Mouse (Mus musculus): ENCODE data around the gene Fignl1. TPM values are rescaled to one million over a fixed set of nuclear protein-coding genes. Genes with fewer than 3 reads are reported as not detected.

Gene Fignl1
- 3.6 to 6.0 TPM (median 4.7 TPM) in 4 replicates for total RNA-seq (2023; ENCODE audit: inconsistent age)

GRCm38 (mm10) chr11:11808820-11809403 is at the start of gene Fignl1:
Gene Fignl1, minus strand, starts transcription at chr11:11808962.

Other genes starting within 250 kb of the Fignl1 start
- gene 4930512M02Rik, start 181.1 kb downstream of the Fignl1 start, total RNA-seq (2023; ENCODE audit: inconsistent age) = not detected in 4 replicates
- gene Ikzf1, start 124.0 kb downstream of the Fignl1 start, total RNA-seq (2023; ENCODE audit: inconsistent age) = 342 to 360 TPM (median 350 TPM) in 4 replicates
- not detected in 4 replicates for gene Ddc, start 89.2 kb upstream of the Fignl1 start, total RNA-seq (2023; ENCODE audit: inconsistent age)
- gene Grb10, start 229.7 kb upstream of the Fignl1 start, total RNA-seq (2023; ENCODE audit: inconsistent age) = 0.33 TPM in 1 of 4 replicates, not detected in the others